Mouse (Mus musculus): ENCODE data around the gene Cacna2d4. TPM values are rescaled to one million over a fixed set of nuclear protein-coding genes. Genes with fewer than 3 reads are reported as not detected.
"Not testable (repeated sequence)": the region's sequence is repeated elsewhere in the genome, so short reads cannot be mapped to it uniquely, and the experiment has no call there.

Gene Cacna2d4
- polyA plus RNA-seq, 1 experiment from 2014 or later: not detected

- H3K36me3 ChIP-seq: no peaks in the 10 kb centered on the region
- H3K4me2 ChIP-seq: no peak overlapping the region
- H3K9ac ChIP-seq: peak overlapping the region; percentile 58; the same call in 1 of the 2 replicates
- no peaks in the 10 kb centered on the region for H3K9me3 ChIP-seq
- H3K4me3 ChIP-seq: no peak overlapping the region
- 45% methylated on average over 5 of the region's 5 CpGs for WGBS
- peak overlapping the region; percentile 66 for H3K27ac ChIP-seq (replicated peaks)
- no peak for ATAC-seq (ENCODE audit: extremely low read depth, insufficient number of reproducible peaks, low FRiP score, low TSS enrichment)
- H3K4me1 ChIP-seq: peaks cover 88% of the 10 kb centered on the region
- H3K27me3 ChIP-seq (replicated peaks): no peaks in the 10 kb centered on the region
Observed at GRCm38 (mm10) chr6:119200362-119200761, 36.0 kb upstream of the Cacna2d4 start.

GRCm38 (mm10) chr6:119201575-119201974 lies 34.8 kb upstream of the Cacna2d4 start:
- Histone ChIP-seq H3K4me3 (no peak overlapping the region), H3K4me1 (peaks cover 83% of the 10 kb centered on the region), H3K9ac (peak overlapping the region; percentile 42; the same call in 1 of the 2 replicates), H3K27ac (replicated peaks) (peak overlapping the region; percentile 66), H3K36me3 (no peaks in the 10 kb centered on the region), H3K27me3 (replicated peaks) (no peaks in the 10 kb centered on the region), H3K9me3 (no peaks in the 10 kb centered on the region), H3K4me2 (no peak overlapping the region)
- ATAC-seq (ENCODE audit: extremely low read depth, insufficient number of reproducible peaks, low FRiP score, low TSS enrichment): 0 out of 2 replicates have a peak, but pooled peaks have one; percentile 11
- 57% methylated on average over 4 of the region's 4 CpGs for WGBS

- ATAC-seq (ENCODE audit: extremely low read depth, insufficient number of reproducible peaks, low FRiP score, low TSS enrichment): no peak; the same call in 1 of the 2 replicates
- no peak overlapping the region for H3K9ac ChIP-seq
- H3K9me3 ChIP-seq: no peaks in the 10 kb centered on the region
- peaks cover 56% of the 10 kb centered on the region for H3K4me1 ChIP-seq
- H3K4me2 ChIP-seq: no peak overlapping the region; the same call in 1 of the 2 replicates
- no peaks in the 10 kb centered on the region for H3K27me3 ChIP-seq (replicated peaks)
- H3K27ac ChIP-seq (replicated peaks): peak overlapping the region; percentile 54
- no peaks in the 10 kb centered on the region for H3K36me3 ChIP-seq
- 42% methylated on average over 7 of the region's 7 CpGs for WGBS
- no peak overlapping the region for H3K4me3 ChIP-seq
Observed at GRCm38 (mm10) chr6:119204286-119204685, 32.0 kb upstream of the Cacna2d4 start.

GRCm38 (mm10) chr6:119204915-119205314 lies 31.4 kb upstream of the Cacna2d4 start:
- H3K4me1 ChIP-seq: peaks cover 49% of the 10 kb centered on the region
- peak overlapping the region; percentile 54 for H3K27ac ChIP-seq (replicated peaks)
- H3K4me2 ChIP-seq: no peak overlapping the region; the same call in 1 of the 2 replicates
- no peaks in the 10 kb centered on the region for H3K9me3 ChIP-seq
- 45% methylated on average over 3 of the region's 3 CpGs for WGBS
- H3K4me3 ChIP-seq: no peak overlapping the region
- no peak for ATAC-seq (ENCODE audit: extremely low read depth, insufficient number of reproducible peaks, low FRiP score, low TSS enrichment)
- no peaks in the 10 kb centered on the region for H3K36me3 ChIP-seq
- no peak overlapping the region for H3K9ac ChIP-seq
- no peaks in the 10 kb centered on the region for H3K27me3 ChIP-seq (replicated peaks)

- H3K4me3 ChIP-seq; ATAC-seq (ENCODE audit: extremely low read depth, insufficient number of reproducible peaks, low FRiP score, low TSS enrichment); H3K9me3 ChIP-seq; H3K27me3 ChIP-seq (replicated peaks); H3K36me3 ChIP-seq; H3K4me2 ChIP-seq; H3K27ac ChIP-seq (replicated peaks); H3K9ac ChIP-seq: not testable (repeated sequence)
- WGBS: 83% methylated on average over 7 of the region's 7 CpGs
- H3K4me1 ChIP-seq: peaks cover 38% of the 10 kb centered on the region
Observed at GRCm38 (mm10) chr6:119206006-119206405, 30.3 kb upstream of the Cacna2d4 start.

GRCm38 (mm10) chr6:119213375-119213774 lies 23.0 kb upstream of the Cacna2d4 start:
- no peak for ATAC-seq (ENCODE audit: extremely low read depth, insufficient number of reproducible peaks, low FRiP score, low TSS enrichment)
- H3K27ac ChIP-seq (replicated peaks): peak overlapping the region; percentile 81

GRCm38 (mm10) chr6:119214190-119214589 lies 22.1 kb upstream of the Cacna2d4 start:
- WGBS: 30% methylated on average over 6 of the region's 6 CpGs
- H3K27me3 ChIP-seq (replicated peaks): no peaks in the 10 kb centered on the region
- no peak for ATAC-seq (ENCODE audit: extremely low read depth, insufficient number of reproducible peaks, low FRiP score, low TSS enrichment)
- peak overlapping the region; percentile 59 for H3K4me2 ChIP-seq
- peaks cover 60% of the 10 kb centered on the region for H3K4me1 ChIP-seq
- H3K9me3 ChIP-seq: no peaks in the 10 kb centered on the region
- 0 out of 2 replicates have a peak overlapping the region, but pooled peaks have one; percentile 17 for H3K4me3 ChIP-seq
- peak overlapping the region; percentile 64 for H3K9ac ChIP-seq
- H3K27ac ChIP-seq (replicated peaks): peak overlapping the region; percentile 89
- H3K36me3 ChIP-seq: peaks cover 10% of the 10 kb centered on the region; the same call in 1 of the 2 replicates

More at GRCm38 (mm10) chr6:119213375-119213774, 23.0 kb upstream of the Cacna2d4 start:
- Histone ChIP-seq H3K27me3 (replicated peaks) (no peaks in the 10 kb centered on the region), H3K4me2 (no peak overlapping the region), H3K4me3 (no peak overlapping the region), H3K36me3 (peaks cover 10% of the 10 kb centered on the region; the same call in 1 of the 2 replicates), H3K9ac (no peak overlapping the region), H3K4me1 (peaks cover 54% of the 10 kb centered on the region), H3K9me3 (no peaks in the 10 kb centered on the region)
- WGBS: 40% methylated on average over 5 of the region's 5 CpGs

GRCm38 (mm10) chr6:119215040-119215613 lies 21.2 kb upstream of the Cacna2d4 start:
- peaks cover 10% of the 10 kb centered on the region; the same call in 1 of the 2 replicates for H3K36me3 ChIP-seq
- peak overlapping the region; percentile 64 for H3K9ac ChIP-seq
- no peaks in the 10 kb centered on the region for H3K9me3 ChIP-seq
- no peak for ATAC-seq (ENCODE audit: extremely low read depth, insufficient number of reproducible peaks, low FRiP score, low TSS enrichment)
- H3K4me2 ChIP-seq: peak overlapping the region; percentile 59
- 57% methylated on average over 10 of the region's 10 CpGs for WGBS
- peak overlapping the region; percentile 89 for H3K27ac ChIP-seq (replicated peaks)
- peak overlapping the region; percentile 17 for H3K4me3 ChIP-seq
- H3K4me1 ChIP-seq: peaks cover 70% of the 10 kb centered on the region
- no peaks in the 10 kb centered on the region for H3K27me3 ChIP-seq (replicated peaks)

GRCm38 (mm10) chr6:119217661-119218060 lies 18.7 kb upstream of the Cacna2d4 start:
- 42% methylated on average over 4 of the region's 4 CpGs for WGBS
- no peak for ATAC-seq (ENCODE audit: extremely low read depth, insufficient number of reproducible peaks, low FRiP score, low TSS enrichment)
- Histone ChIP-seq H3K36me3 (peaks cover 15% of the 10 kb centered on the region; the same call in 1 of the 2 replicates), H3K4me2 (no peak overlapping the region), H3K27ac (replicated peaks) (no peak overlapping the region; the same call in 1 of the 2 replicates), H3K4me3 (no peak overlapping the region), H3K4me1 (peaks cover 73% of the 10 kb centered on the region), H3K9me3 (no peaks in the 10 kb centered on the region), H3K9ac (0 out of 2 replicates have a peak overlapping the region, but pooled peaks have one; percentile 17), H3K27me3 (replicated peaks) (no peaks in the 10 kb centered on the region)

GRCm38 (mm10) chr6:119218591-119218990 lies 17.7 kb upstream of the Cacna2d4 start:
- H3K9me3 ChIP-seq: no peaks in the 10 kb centered on the region
- H3K27me3 ChIP-seq (replicated peaks): no peaks in the 10 kb centered on the region
- peaks cover 15% of the 10 kb centered on the region; the same call in 1 of the 2 replicates for H3K36me3 ChIP-seq
- H3K4me1 ChIP-seq: peaks cover 66% of the 10 kb centered on the region
- WGBS: 73% methylated on average over 5 of the region's 5 CpGs
- peak overlapping the region; percentile 33; the same call in 1 of the 2 replicates for H3K9ac ChIP-seq
- H3K4me2 ChIP-seq: no peak overlapping the region
- H3K4me3 ChIP-seq: no peak overlapping the region
- ATAC-seq (ENCODE audit: extremely low read depth, insufficient number of reproducible peaks, low FRiP score, low TSS enrichment): no peak
- H3K27ac ChIP-seq (replicated peaks): no peak overlapping the region

- Histone ChIP-seq H3K9me3 (no peaks in the 10 kb centered on the region), H3K4me1 (peaks cover 58% of the 10 kb centered on the region), H3K27me3 (replicated peaks) (no peaks in the 10 kb centered on the region), H3K27ac (replicated peaks) (0 out of 2 replicates have a peak overlapping the region, but pooled peaks have one; percentile 22), H3K9ac (0 out of 2 replicates have a peak overlapping the region, but pooled peaks have one; percentile 19), H3K36me3 (peaks cover 15% of the 10 kb centered on the region; the same call in 1 of the 2 replicates), H3K4me2 (no peak overlapping the region), H3K4me3 (no peak overlapping the region)
- no peak for ATAC-seq (ENCODE audit: extremely low read depth, insufficient number of reproducible peaks, low FRiP score, low TSS enrichment)
- WGBS: 61% methylated on average over 15 of the region's 15 CpGs
Observed at GRCm38 (mm10) chr6:119219237-119219870, 17.0 kb upstream of the Cacna2d4 start.
